Mouse (Mus musculus): Measurements from ENCODE around the gene Cdh11. TPM values are rescaled to one million over a fixed set of nuclear protein-coding genes. Genes with fewer than 3 reads are reported as not detected.
A peak's percentile ranks its signal among the peaks of the same experiment; 100 is the strongest.
"Not testable (repeated sequence)": the region's sequence is repeated elsewhere in the genome, so short reads cannot be mapped to it uniquely, and the experiment has no call there.

The Cdh11 gene
- total and polyA plus RNA-seq, 3 experiments, result 3.8 to 20.3 (median 12.4) TPM

DNA sequence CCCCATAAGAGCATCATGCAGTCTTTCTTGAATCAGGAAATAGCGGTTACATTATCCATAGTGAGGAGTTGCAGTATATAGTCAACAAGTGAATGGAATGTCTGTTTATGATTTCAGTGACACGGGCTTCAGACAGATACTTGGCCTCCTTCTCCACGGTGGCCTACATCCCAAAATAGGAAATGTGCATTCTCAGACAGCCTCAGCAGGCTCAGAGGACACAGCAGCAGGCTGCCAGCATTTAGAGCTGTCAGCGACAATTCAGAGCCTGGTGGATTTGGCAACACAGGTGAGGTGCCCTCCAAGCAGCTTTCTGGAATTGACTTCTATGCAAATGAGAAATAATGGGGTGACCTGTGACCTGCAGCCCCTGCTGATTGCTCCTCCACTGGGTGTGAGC, 69.5 kb downstream of the Cdh11 start:
- DNase-seq, result no peak

GRCm38 (mm10) chr8:102707305-102707704, 78.1 kb downstream of the Cdh11 start:
- DNase-seq, result no peak

- DNase-seq, result no peak
Observed at GRCm38 (mm10) chr8:102705376-102705905, 80.0 kb downstream of the Cdh11 start.

DNA sequence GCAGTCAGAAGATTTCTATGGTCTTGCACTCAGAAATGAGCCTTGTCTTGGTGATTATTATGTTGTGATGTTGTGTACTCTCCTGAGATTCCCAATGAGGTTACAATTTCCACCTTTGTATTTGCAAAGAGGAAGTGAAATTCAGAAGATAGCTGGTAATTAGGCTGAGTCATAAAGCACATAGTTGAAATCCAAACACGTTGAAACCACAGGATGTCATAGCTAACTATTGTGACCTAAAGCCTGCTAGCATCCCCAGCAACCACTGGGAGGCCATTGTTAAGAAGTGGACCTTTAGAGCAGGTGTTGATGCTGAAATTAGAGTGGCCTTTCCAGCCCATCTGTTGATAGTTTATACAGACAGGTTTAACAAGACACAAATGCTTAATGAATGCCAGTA, 85.2 kb downstream of the Cdh11 start:
- no peak for DNase-seq

- no peak for DNase-seq
Observed at GRCm38 (mm10) chr8:102698232-102698837, 87.1 kb downstream of the Cdh11 start.

- DNase-seq, result no peak
Observed at GRCm38 (mm10) chr8:102693465-102693864, 92.0 kb downstream of the Cdh11 start.

DNA sequence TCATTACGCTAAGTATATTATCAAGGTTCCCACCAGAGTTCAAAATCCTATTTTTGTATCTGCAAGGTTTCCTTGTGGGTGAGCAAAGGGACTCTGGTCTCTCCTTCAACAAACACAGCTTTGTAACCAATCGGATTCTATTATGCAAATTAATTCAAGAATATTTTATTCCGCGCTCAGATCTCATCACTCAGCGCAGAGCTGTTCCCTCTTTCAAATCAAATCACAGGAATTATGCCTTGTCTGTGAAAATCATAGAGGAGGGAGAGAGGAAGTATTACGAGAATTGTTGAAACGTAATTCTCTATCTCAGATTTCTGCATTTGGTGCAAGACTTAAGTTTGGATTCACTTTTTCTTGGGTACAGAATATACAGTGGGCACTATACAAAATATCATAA, 100.0 kb downstream of the Cdh11 start:
- DNase-seq, result not testable (repeated sequence)

- DNase-seq, result no peak
Observed at GRCm38 (mm10) chr8:102685023-102685422, 100.4 kb downstream of the Cdh11 start.

- DNase-seq, result no peak
Observed at GRCm38 (mm10) chr8:102677148-102677547, 108.3 kb downstream of the Cdh11 start.

- not testable (repeated sequence) for DNase-seq
Observed at GRCm38 (mm10) chr8:102664561-102664960, 120.9 kb downstream of the Cdh11 start.

- DNase-seq, result no peak
Observed at GRCm38 (mm10) chr8:102656529-102656928, 128.9 kb downstream of the Cdh11 start.

- no peak for DNase-seq
Observed at GRCm38 (mm10) chr8:102651964-102652363, 133.5 kb downstream of the Cdh11 start.

DNA sequence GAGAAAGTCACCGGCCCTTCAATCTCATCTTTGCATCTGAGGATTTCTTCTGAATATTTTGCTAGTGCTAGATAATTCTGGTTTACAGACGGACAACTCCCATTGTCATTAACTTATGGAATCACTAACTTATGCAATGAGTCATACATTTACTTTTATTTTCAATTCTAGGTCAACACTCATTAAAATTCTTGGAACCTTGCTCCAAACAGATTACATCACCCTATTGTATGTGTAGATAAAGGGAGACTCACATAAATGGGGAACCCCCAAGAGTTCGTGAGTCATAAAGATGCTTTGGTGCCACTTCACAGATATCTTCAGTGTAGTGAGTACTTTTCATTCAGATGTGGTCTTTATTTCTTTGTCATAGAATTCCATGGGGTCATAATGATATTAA, 158.3 kb downstream of the Cdh11 start:
- no peak for DNase-seq

DNA sequence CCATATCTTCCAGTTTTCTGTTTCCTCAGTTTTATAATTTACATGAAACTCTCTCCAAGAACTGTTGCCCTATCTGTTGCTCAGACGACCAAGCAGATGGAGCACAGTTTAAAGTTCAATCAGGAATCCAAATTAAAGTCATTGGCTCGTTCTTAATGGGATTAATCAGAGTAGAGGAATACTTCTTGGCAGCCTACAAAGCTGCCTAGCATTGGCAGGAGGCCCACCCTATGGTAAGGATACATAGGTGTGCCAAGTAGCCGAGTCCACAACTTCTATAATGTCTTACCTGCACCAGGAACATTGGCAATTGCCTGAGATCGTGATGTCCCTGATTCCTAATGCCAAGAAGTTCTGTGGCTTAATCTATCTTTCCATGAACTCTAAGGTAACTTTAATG, 173.3 kb downstream of the Cdh11 start:
- DNase-seq, result no peak

GRCm38 (mm10) chr8:102601327-102601726, 184.1 kb downstream of the Cdh11 start:
- DNase-seq, result no peak

GRCm38 (mm10) chr8:102596523-102596922, 188.9 kb downstream of the Cdh11 start:
- peak; percentile 84 for DNase-seq

DNA sequence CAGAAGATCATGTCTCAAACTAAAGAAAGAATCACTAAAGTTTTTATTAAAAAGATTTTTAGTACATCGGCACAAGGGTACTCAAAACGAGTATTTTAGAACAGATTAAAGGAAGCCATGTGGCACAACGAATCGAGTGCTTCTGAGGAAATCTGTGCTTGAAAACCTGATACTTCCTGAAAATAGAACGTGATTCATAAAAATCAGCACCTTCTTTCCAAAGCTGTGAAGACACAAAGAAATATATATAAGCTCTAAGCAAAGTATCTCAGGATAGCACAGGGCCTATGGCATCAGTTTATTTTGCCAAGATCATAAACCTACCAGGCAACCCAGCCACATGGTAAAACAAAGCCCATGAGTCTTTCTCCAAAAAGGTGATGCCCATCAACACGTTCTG, 191.5 kb downstream of the Cdh11 start:
- DNase-seq, result no peak

Small RNAs within 50 kb of the gene (microRNA-seq; reads per million reads assigned to microRNA genes)
- gene Gm26301, result 0 reads per million in 2 experiments

All from adrenal gland, adult 2 months (tissue).